Mouse (Mus musculus) kidney, embryonic 14.5 days (tissue): ENCODE results near the gene Amhr2. TPM values are rescaled to one million over a fixed set of nuclear protein-coding genes. Genes with fewer than 3 reads are reported as not detected.

ENCODE experiments used
- ATAC-seq: fragments of 200-750 bp; cut with Nextera tagmentation; 2 replicates; pipeline ENCODE4 v1.8.0; 2017; ENCODE audit warnings: moderate number of reproducible peaks, mild to moderate bottlenecking, moderate TSS enrichment, moderate library complexity; ENCODE audit not compliant: low FRiP score, low TSS enrichment
- H3K27ac ChIP-seq: fragments of 300-500 bp; sonication (generic); 2 replicates; pipeline ENCODE4 v1.5.1; 2014; ENCODE audit warnings: low read depth, mild to moderate bottlenecking, low read length, moderate library complexity, mixed read lengths
- H3K27me3 ChIP-seq: fragments of 300-500 bp; sonication (generic); 2 replicates; pipeline ENCODE4 v1.6.1; 2014; ENCODE audit warnings: mild to moderate bottlenecking, low read length; ENCODE audit not compliant: control insufficient read depth, insufficient read depth
- H3K36me3 ChIP-seq: fragments of 300-500 bp; sonication (generic); 2 replicates; pipeline ENCODE4 v1.6.1; 2014; ENCODE audit warnings: low read length, mixed read lengths; ENCODE audit not compliant: control insufficient read depth, insufficient read depth
- H3K4me1 ChIP-seq: fragments of 300-500 bp; sonication (generic); 2 replicates; pipeline ENCODE4 v1.6.1; 2014; ENCODE audit warnings: low read length, mixed read lengths; ENCODE audit not compliant: control insufficient read depth, insufficient read depth
- H3K4me2 ChIP-seq: fragments of 300-500 bp; sonication (generic); replicated peaks from 2 replicates; pipeline ENCODE4 v1.6.1; 2014; ENCODE audit warnings: low read depth, mild to moderate bottlenecking, low read length
- H3K4me3 ChIP-seq: fragments of 300-500 bp; sonication (generic); 2 replicates; pipeline ENCODE4 v1.5.1; 2014; ENCODE audit warnings: mild to moderate bottlenecking, low read length
- H3K9ac ChIP-seq: fragments of 300-500 bp; sonication (generic); 2 replicates; pipeline ENCODE4 v1.6.1; 2014; ENCODE audit warnings: low read depth, mild to moderate bottlenecking, low read length, moderate library complexity
- H3K9me3 ChIP-seq: fragments of 300-500 bp; sonication (generic); 2 replicates; pipeline ENCODE4 v1.6.1; 2016; ENCODE audit warnings: low read length; ENCODE audit not compliant: control insufficient read depth
- WGBS: fragments of 180-500 bp; shearing (Covaris S2); extraction: QIAGEN DNeasy Blood & Tissue Kit; methylation state at CpG from one replicate; pipeline ENCODE4 v1.1.7; 2014; 5-methylcytosine and 5-hydroxymethylcytosine counted together
- polyA plus RNA-seq: library from polyadenylated mRNA; unstranded; fragments of >200 nt; fragmentation: Nextera tagmentation; extraction: Ambion mirVana; gene quantifications from 2 replicates; pipeline ENCODE4 v1.2.1, GENCODE M21; 2014

Gene Amhr2
- polyA plus RNA-seq, 1 experiment from 2014 or later = 0.95 TPM

DNA sequence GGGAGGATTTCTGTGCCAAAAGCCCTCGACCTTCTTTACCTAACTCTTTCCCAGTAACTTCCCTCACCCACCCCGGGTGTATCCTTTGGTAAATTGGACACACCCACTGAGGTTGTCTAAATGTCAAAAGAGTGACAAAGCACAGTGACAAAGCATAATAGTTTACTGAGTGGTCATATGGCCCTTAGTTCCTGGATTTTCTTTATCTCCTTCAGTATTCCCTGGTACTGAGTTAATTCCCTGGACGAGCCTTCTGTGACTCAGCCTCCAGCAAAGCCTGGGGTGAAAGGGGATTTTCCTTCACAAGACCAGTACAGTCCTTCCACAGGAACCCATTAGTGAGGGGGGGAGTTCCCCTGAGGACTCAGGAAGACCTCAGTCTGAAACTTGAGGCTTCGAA, 15.8 kb downstream of the Amhr2 start:
- Histone ChIP-seq H3K27ac (no peak overlapping the region), H3K4me3 (no peak overlapping the region), H3K36me3 (0 out of 2 replicates have a peak, but pooled peaks cover 3% of the 10 kb centered on the region), H3K4me2 (no peak overlapping the region), H3K9me3 (no peaks in the 10 kb centered on the region), H3K4me1 (peaks cover 9% of the 10 kb centered on the region), H3K9ac (no peak overlapping the region), H3K27me3 (no peaks in the 10 kb centered on the region)
- ATAC-seq = no peak
- 44% methylated on average over 4 of the region's 4 CpGs for WGBS

DNA sequence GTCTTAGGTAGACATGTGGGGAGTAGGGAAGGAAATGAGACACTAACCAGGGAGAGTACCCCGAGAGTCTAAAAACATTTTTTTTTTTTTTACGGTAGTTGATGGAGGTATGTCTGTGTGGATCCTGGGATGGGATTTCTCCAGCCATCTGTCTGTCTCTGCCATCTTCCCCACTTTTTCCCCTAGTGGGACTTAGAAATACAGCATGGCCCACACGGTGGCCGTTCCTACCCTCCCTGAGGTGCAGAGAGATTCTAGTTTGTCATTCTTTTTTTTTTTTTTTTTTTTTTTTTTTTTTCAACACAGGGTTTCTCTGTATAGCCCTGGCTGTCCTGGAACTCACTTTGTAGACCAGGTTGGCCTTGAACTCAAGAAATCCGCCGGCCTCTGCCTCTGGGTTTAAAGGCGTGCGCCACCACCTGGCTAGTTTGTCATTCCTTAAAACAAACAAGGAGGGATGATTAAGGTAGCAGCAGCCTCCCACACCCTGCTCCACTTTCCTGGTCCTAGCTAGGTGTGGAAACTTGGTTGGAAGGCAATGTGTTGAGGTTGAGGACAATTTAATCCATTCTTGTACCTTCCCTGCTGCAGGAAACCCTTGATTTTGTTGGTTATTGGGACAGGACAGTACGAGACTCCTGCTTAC, 16.4 kb downstream of the Amhr2 start:
- Histone ChIP-seq H3K36me3 (0 out of 2 replicates have a peak, but pooled peaks cover 3% of the 10 kb centered on the region), H3K27me3 (no peaks in the 10 kb centered on the region), H3K9me3 (no peaks in the 10 kb centered on the region), H3K4me3 (no peak overlapping the region), H3K9ac (no peak overlapping the region), H3K4me1 (peaks cover 9% of the 10 kb centered on the region), H3K27ac (no peak overlapping the region), H3K4me2 (no peak overlapping the region)
- no peak for ATAC-seq
- 81% methylated on average over 9 of the region's 9 CpGs for WGBS

DNA sequence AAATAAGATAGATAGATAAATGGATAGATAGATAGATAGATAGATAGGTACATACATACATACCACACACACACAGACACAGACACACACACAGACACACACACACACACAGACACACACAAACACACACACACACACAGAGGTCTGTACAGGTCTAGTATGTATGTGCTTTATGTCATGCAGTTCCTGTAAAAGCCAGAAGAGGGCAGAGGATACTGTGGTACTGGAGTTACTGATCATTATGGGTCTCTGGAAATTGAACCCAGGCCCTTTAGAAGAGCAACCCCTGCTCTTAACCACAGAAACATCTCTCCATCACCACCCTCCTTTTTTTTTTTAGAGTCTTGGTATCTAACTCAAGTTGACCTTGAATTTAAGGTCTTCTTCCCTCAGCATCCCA, 18.5 kb downstream of the Amhr2 start:
- no peaks in the 10 kb centered on the region for H3K9me3 ChIP-seq
- no peak overlapping the region for H3K27ac ChIP-seq
- no peaks in the 10 kb centered on the region for H3K27me3 ChIP-seq

DNA sequence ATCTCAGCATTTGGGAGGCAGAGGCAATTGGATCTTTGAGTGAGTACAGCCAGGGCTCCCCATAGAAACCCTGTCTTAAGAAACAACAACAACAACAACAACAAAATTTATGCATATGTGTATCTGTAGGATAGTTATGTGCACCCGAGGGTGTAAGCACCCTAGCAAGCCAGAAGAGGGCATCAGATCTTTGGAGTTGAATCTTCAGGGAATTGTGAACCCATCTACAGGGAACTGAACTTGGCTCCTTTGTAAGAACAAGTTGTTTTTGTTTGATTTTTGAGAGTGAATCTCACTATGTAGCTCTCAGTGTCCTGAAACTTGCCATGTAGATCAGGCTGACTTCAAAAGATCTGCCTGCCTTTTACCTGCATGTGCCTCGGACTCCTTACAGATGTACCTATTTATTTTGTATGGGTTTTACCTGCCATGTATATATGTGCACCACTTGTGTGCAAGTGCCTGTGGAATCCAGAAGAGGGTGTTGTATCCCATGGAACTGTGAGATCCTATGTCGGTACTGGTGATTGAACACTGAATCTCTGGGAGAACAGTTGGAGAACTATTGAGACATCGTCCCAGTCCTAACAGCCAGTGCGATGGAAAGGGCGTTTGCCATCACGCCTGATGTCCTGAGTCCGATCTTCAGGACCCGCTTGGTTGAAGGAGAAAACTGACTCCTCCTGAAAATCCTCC, 23.7 kb downstream of the Amhr2 start:
- Histone ChIP-seq H3K27ac (no peak overlapping the region), H3K4me1 (peaks cover 11% of the 10 kb centered on the region; the same call in 1 of the 2 replicates), H3K4me3 (no peak overlapping the region), H3K9ac (no peak overlapping the region), H3K9me3 (no peaks in the 10 kb centered on the region), H3K27me3 (no peaks in the 10 kb centered on the region), H3K4me2 (no peak overlapping the region), H3K36me3 (peaks cover 2% of the 10 kb centered on the region; the same call in 1 of the 2 replicates)
- ATAC-seq = no peak
- 92% methylated on average over 9 of the region's 9 CpGs for WGBS

More for the DNA sequence above, 18.5 kb downstream of the Amhr2 start:
- Histone ChIP-seq H3K4me3 (no peak overlapping the region), H3K4me1 (peaks cover 9% of the 10 kb centered on the region), H3K36me3 (0 out of 2 replicates have a peak, but pooled peaks cover 3% of the 10 kb centered on the region), H3K4me2 (no peak overlapping the region), H3K9ac (no peak overlapping the region)
- no peak for ATAC-seq

DNA sequence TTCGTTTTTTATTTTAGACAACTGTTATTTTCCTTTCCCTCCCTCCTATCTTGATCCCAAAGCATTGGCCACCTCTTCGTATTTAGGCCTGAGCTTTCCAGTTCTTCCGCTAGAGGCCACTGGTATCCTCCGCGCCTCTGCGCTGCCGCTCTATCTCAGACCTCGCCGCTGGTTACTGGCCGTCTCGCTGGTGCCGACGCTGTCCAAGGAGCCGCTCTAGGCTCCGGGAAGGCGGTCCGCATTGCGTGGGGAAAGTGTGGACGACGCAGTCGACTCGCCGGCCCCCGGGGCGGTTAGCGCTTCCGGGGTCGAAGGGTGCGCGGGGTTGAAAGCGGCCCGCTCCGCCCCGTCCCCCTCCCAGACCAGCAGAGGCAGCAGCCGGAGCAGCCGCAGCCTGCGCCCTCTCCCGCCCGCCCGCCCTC, 25.0 kb downstream of the Amhr2 start, which contains the start of gene Pcbp2:
TSS of gene Pcbp2 (plus strand) at position 357 of the 422 bp plus-strand sequence.
- H3K36me3 ChIP-seq = peaks cover 16% of the 10 kb centered on the region
- H3K4me1 ChIP-seq = peaks cover 11% of the 10 kb centered on the region; the same call in 1 of the 2 replicates
- peak within 1 kb of the TSS; percentile 97 for H3K9ac ChIP-seq
- peak within 1 kb of the TSS; percentile 53 for H3K4me2 ChIP-seq
- under 1% methylated on average over 27 of the region's 40 CpGs for WGBS
- ATAC-seq = peak; percentile 99
- no peaks in the 10 kb centered on the region for H3K27me3 ChIP-seq
- H3K9me3 ChIP-seq = no peaks in the 10 kb centered on the region
- peak within 1 kb of the TSS; percentile 99 for H3K27ac ChIP-seq
- H3K4me3 ChIP-seq = peak within 1 kb of the TSS; percentile 93

DNA sequence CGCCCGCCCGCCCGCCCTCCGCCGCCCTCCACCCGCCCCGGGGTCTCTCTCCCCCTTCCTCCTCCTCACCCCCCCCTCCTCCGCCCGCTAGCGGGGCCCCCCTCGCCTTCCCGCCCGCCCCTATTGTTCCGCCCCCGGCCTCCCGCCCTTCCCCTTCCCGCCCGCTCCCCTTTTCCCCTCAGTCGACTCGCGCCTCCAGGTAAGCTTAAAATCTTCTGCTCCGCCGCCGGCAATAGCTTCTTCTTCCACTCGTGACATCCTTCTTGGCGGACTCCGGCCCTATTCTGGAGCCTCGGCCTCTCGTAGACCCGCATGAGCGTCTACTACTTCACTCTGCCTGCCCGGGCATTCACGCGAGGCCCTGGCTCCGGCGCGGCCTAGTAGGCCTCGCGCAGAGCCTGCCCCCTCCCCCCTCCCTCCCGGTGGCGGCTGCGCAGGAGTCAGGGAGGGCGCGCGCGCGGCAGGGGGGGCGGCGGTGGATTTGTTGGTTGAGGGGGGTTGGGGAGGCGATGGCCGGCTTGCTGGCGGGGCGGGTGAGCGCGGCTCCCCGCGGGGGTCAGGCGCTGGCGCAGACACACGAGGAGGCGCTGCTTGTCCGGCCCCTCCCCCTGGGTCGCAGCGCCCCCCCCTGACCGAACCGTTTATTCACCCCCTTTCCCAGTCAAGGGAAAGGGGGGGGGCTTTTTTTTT, 25.6 kb downstream of the Amhr2 start:
- ATAC-seq = peak; percentile 70
- Histone ChIP-seq H3K9me3 (no peaks in the 10 kb centered on the region), H3K27me3 (no peaks in the 10 kb centered on the region), H3K4me2 (peak overlapping the region; percentile 53), H3K27ac (peak overlapping the region; percentile 99), H3K36me3 (peaks cover 21% of the 10 kb centered on the region), H3K9ac (peak overlapping the region; percentile 97), H3K4me3 (peak overlapping the region; percentile 93), H3K4me1 (peaks cover 11% of the 10 kb centered on the region; the same call in 1 of the 2 replicates)
- WGBS = under 1% methylated on average over 30 of the region's 67 CpGs

DNA sequence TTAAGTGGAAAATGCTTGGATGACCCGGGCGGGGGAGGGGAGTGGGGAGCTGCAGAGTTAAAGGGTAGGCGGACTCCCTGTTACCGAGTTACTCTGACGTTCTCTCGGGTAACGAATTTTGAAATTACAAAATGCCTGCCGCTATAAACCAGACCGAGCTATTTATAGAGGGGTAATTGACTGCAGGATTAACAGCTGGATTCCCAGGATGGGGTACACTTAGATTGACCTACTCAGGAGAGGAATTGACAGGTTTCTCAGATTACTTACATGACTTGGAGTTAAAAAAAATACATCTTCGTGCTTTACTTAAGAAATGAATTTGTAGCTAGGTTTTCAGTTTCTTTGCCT, 26.1 kb downstream of the Amhr2 start:
- peak overlapping the region; percentile 99 for H3K27ac ChIP-seq
- H3K9me3 ChIP-seq = no peaks in the 10 kb centered on the region
- WGBS = 2% methylated on average over 10 of the region's 10 CpGs
- ATAC-seq = no peak; the same call in 1 of the 2 replicates
- H3K4me1 ChIP-seq = peaks cover 11% of the 10 kb centered on the region; the same call in 1 of the 2 replicates
- peak overlapping the region; percentile 53 for H3K4me2 ChIP-seq
- peaks cover 26% of the 10 kb centered on the region for H3K36me3 ChIP-seq
- peak overlapping the region; percentile 97 for H3K9ac ChIP-seq
- peak overlapping the region; percentile 93 for H3K4me3 ChIP-seq
- no peaks in the 10 kb centered on the region for H3K27me3 ChIP-seq

DNA sequence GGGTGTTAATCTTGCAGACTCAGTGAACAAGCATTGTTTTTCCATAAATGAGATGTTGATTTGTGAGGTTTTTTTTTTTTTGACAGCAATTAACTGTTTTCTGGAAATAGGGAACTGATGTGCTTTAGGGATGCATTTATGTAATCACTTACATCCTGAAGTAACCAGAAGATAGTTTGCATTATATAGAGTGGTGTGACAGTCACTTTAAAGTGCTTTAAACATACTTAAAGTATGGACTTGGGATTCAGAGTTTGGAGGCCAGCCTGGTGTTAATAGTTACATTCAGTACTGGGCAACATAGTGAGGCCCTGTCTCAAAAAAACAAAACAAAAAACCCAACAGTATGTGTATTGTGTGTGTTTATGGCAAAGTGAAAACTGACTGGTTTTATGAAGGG, 26.6 kb downstream of the Amhr2 start:
- H3K9ac ChIP-seq = peak overlapping the region; percentile 97; the same call in 1 of the 2 replicates
- peaks cover 11% of the 10 kb centered on the region; the same call in 1 of the 2 replicates for H3K4me1 ChIP-seq
- no peak overlapping the region for H3K27ac ChIP-seq
- no peaks in the 10 kb centered on the region for H3K27me3 ChIP-seq
- ATAC-seq = no peak
- peaks cover 31% of the 10 kb centered on the region for H3K36me3 ChIP-seq
- H3K4me3 ChIP-seq = peak overlapping the region; percentile 93
- no peaks in the 10 kb centered on the region for H3K9me3 ChIP-seq
- peak overlapping the region; percentile 53 for H3K4me2 ChIP-seq
